Mouse (Mus musculus) erythroblast, embryonic 14.5 days (primary cell): ENCODE results near the gene Acsm3.

Source experiments
- GATA1 ChIP-seq: IDR thresholded peaks from 2 replicates; pipeline ENCODE4 v1.6.1; 2012; ENCODE audit warnings: low read length, inconsistent platforms, mixed read lengths
- TAL1 ChIP-seq: IDR thresholded peaks from 3 replicates; pipeline ENCODE4 v1.6.1; 2012; ENCODE audit warnings: low read length, inconsistent platforms, mixed read lengths

GRCm38 (mm10) chr7:119835996-119836777, 75.5 kb downstream of the Acsm3 start:
- TF ChIP-seq TAL1 (no peak), GATA1 (no peak)
